Mouse (Mus musculus) thymus, postnatal 0 days (tissue): ENCODE data around the gene H13. TPM values are rescaled to one million over a fixed set of nuclear protein-coding genes. Genes with fewer than 3 reads are reported as not detected.

Source experiments
- DNase-seq: peaks from one replicate; pipeline ENCODE4 v3.0.0-alpha.2; 2015; ENCODE audit warnings: low spot score
- polyA plus RNA-seq: library from polyadenylated mRNA; unstranded; fragments of >200 nt; fragmentation: Nextera tagmentation; extraction: Ambion mirVana; gene quantifications from 2 replicates; pipeline ENCODE4 v1.2.1, GENCODE M21; 2015

H13 gene
- 196 and 200 TPM in 2 replicates for polyA plus RNA-seq

GRCm38 (mm10) chr2:152669256-152669638 is at the start of gene H13:
Gene H13 (plus strand): TSS chr2:152669461.
- peak; percentile 97 for DNase-seq

- DNase-seq: no peak
Observed at GRCm38 (mm10) chr2:152620367-152621134, 48.7 kb upstream of the H13 start.

GRCm38 (mm10) chr2:152622151-152622550 is 47.1 kb upstream of the H13 start:
- DNase-seq: no peak

GRCm38 (mm10) chr2:152622953-152623352 is 46.3 kb upstream of the H13 start, which contains the start of gene Defb25:
Gene Defb25 (minus strand): TSS chr2:152623053.
- DNase-seq: no peak

GRCm38 (mm10) chr2:152624566-152624965 is 44.7 kb upstream of the H13 start:
- no peak for DNase-seq

- no peak for DNase-seq
Observed at GRCm38 (mm10) chr2:152625256-152625655, 44.0 kb upstream of the H13 start.

GRCm38 (mm10) chr2:152626774-152627591 is 42.3 kb upstream of the H13 start, which contains the start of gene Rem1:
Gene Rem1 (plus strand): TSS chr2:152626951.
- DNase-seq: no peak

GRCm38 (mm10) chr2:152628066-152628465 is 41.2 kb upstream of the H13 start:
- no peak for DNase-seq

GRCm38 (mm10) chr2:152629239-152629638 is 40.0 kb upstream of the H13 start:
- no peak for DNase-seq

- DNase-seq: no peak
Observed at GRCm38 (mm10) chr2:152629904-152630303, 39.4 kb upstream of the H13 start.

GRCm38 (mm10) chr2:152633334-152633733 is 35.9 kb upstream of the H13 start:
- no peak for DNase-seq

GRCm38 (mm10) chr2:152634311-152634710 is 35.0 kb upstream of the H13 start:
- DNase-seq: no peak

GRCm38 (mm10) chr2:152636246-152637005 is 32.8 kb upstream of the H13 start:
- DNase-seq: no peak

GRCm38 (mm10) chr2:152637006-152637322 is 32.3 kb upstream of the H13 start:
- no peak for DNase-seq

GRCm38 (mm10) chr2:152637381-152637780 is 31.9 kb upstream of the H13 start:
- DNase-seq: no peak

- no peak for DNase-seq
Observed at GRCm38 (mm10) chr2:152638865-152639264, 30.4 kb upstream of the H13 start.

GRCm38 (mm10) chr2:152639406-152640113 is 29.7 kb upstream of the H13 start:
- DNase-seq: no peak

- DNase-seq: no peak
Observed at GRCm38 (mm10) chr2:152652901-152653620, 16.2 kb upstream of the H13 start.

- DNase-seq: peak; percentile 20
Observed at GRCm38 (mm10) chr2:152653874-152654715, 15.2 kb upstream of the H13 start.
